Mouse (Mus musculus): ENCODE measurements at regions not wholly inside any gene's neighbourhood (a gene's known extent, or its start where the extent isn't known, plus 50 kb on each side); places are given as distances from the start of the nearest gene placed in this dataset.

GRCm38 (mm10) chr1:169233368-169233767, 297.9 kb downstream of the Nuf2 start:
- TF ChIP-seq POLR2A (IDR thresholded peaks at IDR 0.05; ENCODE audit: extremely low read depth, insufficient read depth, low read length) (no peak), CTCF (IDR thresholded peaks at IDR 0.05; ENCODE audit: low read depth, low read length) (no peak)

Data from liver, adult 2 months (tissue).